Mouse (Mus musculus) left cerebral cortex, postnatal 25 days (tissue): ENCODE results near the gene Cmtm1. TPM values are rescaled to one million over a fixed set of nuclear protein-coding genes. Genes with fewer than 3 reads are reported as not detected.
A peak's percentile ranks its signal among the peaks of the same experiment; 100 is the strongest.

ENCODE experiments used
- DNase-seq, 2 experiments: peaks; one replicate each; pipeline ENCODE4 v3.0.0; 2022; ENCODE audit warnings: low spot score in 2 of 2, mixed read lengths in 1 of 2
- intact Hi-C: fragments of 180-260 bp; cut with DNase I; formaldehyde crosslinking; loops from one replicate; pipeline ENCODE4 v1.15.1; 2025
- total RNA-seq, 2 experiments: library from RNA; stranded (reverse); gene quantifications; 2 replicates each; pipeline ENCODE4 v1.2.3; 2021

Gene Cmtm1
- total RNA-seq, 2 experiments from 2014 or later = not detected

- DNase-seq = no peak
- intact Hi-C loops = loop anchor here (2.0 kb wide), 1 partner anchor 91 kb away; no protein-coding TSS in a partner anchor
Observed at GRCm38 (mm10) chr8:104249442-104249996, 60.4 kb downstream of the Cmtm1 start.

- intact Hi-C loops = loop anchor here (2.0 kb wide), 1 partner anchor 93 kb away; no protein-coding TSS in a partner anchor
- DNase-seq = peak; percentile 80
Observed at GRCm38 (mm10) chr8:104248276-104248675, 61.7 kb downstream of the Cmtm1 start, which contains the start of gene Tk2. TSS of gene Tk2 (minus strand) at chr8:104248558.

GRCm38 (mm10) chr8:104247908-104248275 lies 62.1 kb downstream of the Cmtm1 start:
- no peak for DNase-seq
- intact Hi-C loops = loop anchor here (2.0 kb wide), 1 partner anchor 93 kb away; no protein-coding TSS in a partner anchor

DNA sequence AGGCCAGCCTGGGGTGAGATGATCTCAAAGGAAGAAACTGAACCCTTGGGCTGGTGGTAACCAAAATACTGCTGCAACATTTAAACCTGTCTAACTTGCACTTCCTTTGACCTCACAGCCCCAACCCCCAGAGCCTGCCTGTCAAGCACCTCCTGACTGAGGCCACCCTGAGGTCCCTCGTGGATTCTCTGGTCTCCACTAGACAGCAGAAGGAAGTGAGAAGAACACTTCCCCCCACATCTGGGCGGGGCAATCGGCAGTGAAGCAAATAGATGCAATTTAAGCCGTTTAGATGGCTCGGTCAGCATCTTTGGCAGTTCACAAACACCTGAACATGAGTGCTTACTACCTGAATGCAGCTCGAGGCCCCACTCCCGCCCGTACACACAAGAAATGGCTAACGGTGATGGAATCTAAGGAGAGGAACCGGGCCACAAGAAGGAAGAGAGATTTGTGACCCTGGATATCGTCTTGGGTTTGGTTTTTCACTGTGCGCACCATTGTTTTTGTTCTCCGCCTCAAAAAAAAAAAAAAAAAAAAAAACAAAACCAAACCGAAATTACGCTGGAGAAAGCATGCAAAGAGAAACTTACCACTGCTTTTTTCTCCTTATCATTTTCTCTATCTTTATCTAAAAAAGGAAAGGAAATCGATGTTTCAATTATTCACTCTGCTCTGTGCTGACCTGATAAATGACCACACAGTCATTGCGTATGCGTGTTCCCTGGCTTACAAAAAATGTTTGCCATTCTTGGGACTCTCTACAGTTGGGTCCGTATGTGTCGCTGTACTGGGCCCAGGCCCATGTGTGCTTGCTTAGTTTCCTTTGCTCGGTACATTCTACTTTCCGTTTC lies 62.7 kb downstream of the Cmtm1 start:
- intact Hi-C loops = no loop called here
- no peak for DNase-seq

- DNase-seq = no peak
- intact Hi-C loops = no loop called here
Observed at GRCm38 (mm10) chr8:104246621-104247020, 63.3 kb downstream of the Cmtm1 start.

Other genes starting within 250 kb of the Cmtm1 start
- gene Cdh5, start 208.5 kb downstream of the Cmtm1 start, total RNA-seq = 10 to 100 TPM; 10.4 to 14.9 TPM
- gene Bean1, start 139.7 kb downstream of the Cmtm1 start, total RNA-seq = 10 to 100 TPM in 1 of 2 experiments, 1 to 10 TPM in 1; 9.5 to 11.2 TPM
- gene Tk2, start 61.6 kb downstream of the Cmtm1 start, total RNA-seq = 10 to 100 TPM; 36.5 to 36.7 TPM
- gene Cklf, start 59.3 kb downstream of the Cmtm1 start, total RNA-seq = 1 to 10 TPM; 6.5 to 7.5 TPM
- not detected for gene Cmtm2a, start 17.0 kb downstream of the Cmtm1 start, total RNA-seq
- not detected for gene Gm45711, start 64 bp downstream of the Cmtm1 start, total RNA-seq
- gene Gm11020, start 11.4 kb upstream of the Cmtm1 start, total RNA-seq = not detected
- gene Cmtm2b, start 12.1 kb upstream of the Cmtm1 start, total RNA-seq = not detected
- gene Cmtm3, start 29.3 kb upstream of the Cmtm1 start, total RNA-seq = 10 to 100 TPM in 1 of 2 experiments, 1 to 10 TPM in 1; 9.3 to 12.2 TPM
- gene Cmtm4, start 85.7 kb upstream of the Cmtm1 start, total RNA-seq = 10 to 100 TPM; 74.8 to 81.5 TPM
- 100 to 1,000 TPM; 267 to 283 TPM for gene Dync1li2, start 132.9 kb upstream of the Cmtm1 start, total RNA-seq
- gene Terb1, start 199.8 kb upstream of the Cmtm1 start, total RNA-seq = 1 to 10 TPM; 1.9 to 2.3 TPM
- gene Nae1, start 224.5 kb upstream of the Cmtm1 start, total RNA-seq = 10 to 100 TPM; 44.5 to 50.5 TPM
- gene Car7, start 224.5 kb upstream of the Cmtm1 start, total RNA-seq = 10 to 100 TPM; 28.9 to 30.7 TPM